Mouse (Mus musculus) heart, embryonic 14.5 days (tissue): ENCODE measurements around the gene Clip2. TPM values are rescaled to one million over a fixed set of nuclear protein-coding genes. Genes with fewer than 3 reads are reported as not detected.
A peak's percentile ranks its signal among the peaks of the same experiment; 100 is the strongest.

Experiments used
- ATAC-seq: fragments of 200-750 bp; cut with Nextera tagmentation; 2 replicates; pipeline ENCODE4 v1.8.0; 2017; ENCODE audit warnings: low read depth, moderate TSS enrichment; ENCODE audit not compliant: insufficient number of reproducible peaks, insufficient read depth, low FRiP score
- H3K27ac ChIP-seq, 2 experiments: fragments of 200-500 bp in 1 of 2; fragments of 300-500 bp in 1 of 2; sonication (generic) in 1 of 2; replicated peaks in 1 of 2; 2 replicates each; pipeline ENCODE4 v1.5.1; 2012 to 2014; ENCODE audit warnings: low read depth in 2 of 2, low read length in 2 of 2, control low read depth in 1 of 2, mild to moderate bottlenecking in 1 of 2, mixed read lengths in 1 of 2; ENCODE audit not compliant: control insufficient read depth in 1 of 2, insufficient read depth in 1 of 2
- H3K27me3 ChIP-seq: fragments of 300-500 bp; sonication (generic); 2 replicates; pipeline ENCODE4 v1.6.1; 2014; ENCODE audit warnings: mild to moderate bottlenecking, low read length, control low read depth; ENCODE audit not compliant: control insufficient read depth, insufficient read depth
- H3K36me3 ChIP-seq: fragments of 300-500 bp; sonication (generic); 2 replicates; pipeline ENCODE4 v1.6.1; 2014; ENCODE audit warnings: mild to moderate bottlenecking, control low read depth, low read length, mixed read lengths; ENCODE audit not compliant: control insufficient read depth, insufficient read depth
- H3K4me1 ChIP-seq, 2 experiments: fragments of 200-500 bp in 1 of 2; fragments of 300-500 bp in 1 of 2; sonication (generic) in 1 of 2; 2 replicates each; pipeline ENCODE4 v1.6.1; 2012 to 2014; ENCODE audit warnings: low read length in 2 of 2, control low read depth in 1 of 2, mixed read lengths in 1 of 2; ENCODE audit not compliant: control insufficient read depth in 2 of 2, insufficient read depth in 2 of 2
- H3K4me2 ChIP-seq: fragments of 300-500 bp; sonication (generic); 2 replicates; pipeline ENCODE4 v1.6.1; 2014; ENCODE audit warnings: mild to moderate bottlenecking, low read length
- H3K4me3 ChIP-seq, 2 experiments: fragments of 200-500 bp in 1 of 2; fragments of 300-500 bp in 1 of 2; sonication (generic) in 1 of 2; 2 replicates each; pipeline ENCODE4 v1.5.1; 2012 to 2014; ENCODE audit warnings: low read length in 2 of 2, mild to moderate bottlenecking in 2 of 2, control low read depth in 1 of 2, low read depth in 1 of 2, moderate library complexity in 1 of 2; ENCODE audit not compliant: control insufficient read depth in 1 of 2, insufficient read depth in 1 of 2
- H3K9ac ChIP-seq: fragments of 300-500 bp; sonication (generic); 2 replicates; pipeline ENCODE4 v1.6.1; 2014; ENCODE audit warnings: mild to moderate bottlenecking, low read length
- H3K9me3 ChIP-seq: fragments of 300-500 bp; sonication (generic); 2 replicates; pipeline ENCODE4 v1.6.1; 2016; ENCODE audit warnings: low read length, control low read depth; ENCODE audit not compliant: control insufficient read depth
- WGBS: fragments of 180-500 bp; shearing (Covaris S2); extraction: QIAGEN DNeasy Blood & Tissue Kit; methylation state at CpG from one replicate; pipeline ENCODE4 v1.1.7; 2014; 5-methylcytosine and 5-hydroxymethylcytosine counted together
- polyA plus RNA-seq: library from polyadenylated mRNA; unstranded; fragments of >200 nt; fragmentation: Nextera tagmentation; extraction: Ambion mirVana; gene quantifications from 2 replicates; pipeline ENCODE4 v1.2.1, GENCODE M21; 2014

The Clip2 gene
- polyA plus RNA-seq: 1.2 and 1.9 TPM in 2 replicates

- Histone ChIP-seq H3K4me2 (peak within 1 kb of the TSS; percentile 78), H3K9me3 (no peaks in the 10 kb centered on the region), H3K4me3 (peak within 1 kb of the TSS; percentile 73 to 86), H3K27ac (peak within 1 kb of the TSS; percentile 89 to 90), H3K9ac (peak within 1 kb of the TSS; percentile 77), H3K27me3 (no peaks in the 10 kb centered on the region), H3K36me3 (no peaks in the 10 kb centered on the region), H3K4me1 (peaks cover 7 to 16% of the 10 kb centered on the region in 2 experiments)
- peak; percentile 95 for ATAC-seq
- 1% methylated on average over 59 of the region's 61 CpGs for WGBS
These were observed at the start of gene Clip2 for GRCm38 (mm10) chr5:134552110-134552972. Clip2 (minus strand) TSS chr5:134552434.

GRCm38 (mm10) chr5:134597711-134598110, 45.5 kb upstream of the Clip2 start:
- Histone ChIP-seq H3K4me2 (no peak overlapping the region), H3K4me3 (no peak overlapping the region), H3K9me3 (no peaks in the 10 kb centered on the region), H3K27ac (no peak overlapping the region), H3K4me1 (no peaks in the 10 kb centered on the region), H3K27me3 (no peaks in the 10 kb centered on the region), H3K36me3 (peaks cover 74% of the 10 kb centered on the region), H3K9ac (no peak overlapping the region)
- no peak for ATAC-seq
- 78% methylated on average over 10 of the region's 10 CpGs for WGBS

- no peaks in the 10 kb centered on the region for H3K27me3 ChIP-seq
- no peak overlapping the region for H3K4me3 ChIP-seq
- H3K4me1 ChIP-seq: no peaks in the 10 kb centered on the region
- H3K9me3 ChIP-seq: no peaks in the 10 kb centered on the region
- 64% methylated on average over 9 of the region's 9 CpGs for WGBS
- peaks cover 88% of the 10 kb centered on the region for H3K36me3 ChIP-seq
- H3K4me2 ChIP-seq: no peak overlapping the region
- H3K27ac ChIP-seq: no peak overlapping the region
- no peak overlapping the region for H3K9ac ChIP-seq
- no peak for ATAC-seq
These were observed 40.9 kb upstream of the Clip2 start for GRCm38 (mm10) chr5:134593093-134593492.

GRCm38 (mm10) chr5:134592026-134592581, 39.9 kb upstream of the Clip2 start:
- ATAC-seq: no peak
- H3K9ac ChIP-seq: no peak overlapping the region
- H3K36me3 ChIP-seq: peaks cover 82% of the 10 kb centered on the region
- H3K27ac ChIP-seq: no peak overlapping the region
- no peak overlapping the region for H3K4me3 ChIP-seq
- 65% methylated on average over 11 of the region's 11 CpGs for WGBS
- no peak overlapping the region for H3K4me2 ChIP-seq
- H3K27me3 ChIP-seq: no peaks in the 10 kb centered on the region
- H3K9me3 ChIP-seq: no peaks in the 10 kb centered on the region
- no peaks in the 10 kb centered on the region for H3K4me1 ChIP-seq

- Histone ChIP-seq H3K4me1 (no peaks in the 10 kb centered on the region), H3K27ac (no peak overlapping the region), H3K36me3 (peaks cover 65% of the 10 kb centered on the region), H3K9me3 (no peaks in the 10 kb centered on the region), H3K9ac (no peak overlapping the region), H3K27me3 (no peaks in the 10 kb centered on the region), H3K4me3 (no peak overlapping the region), H3K4me2 (no peak overlapping the region)
- ATAC-seq: no peak
- WGBS: 92% methylated on average over 3 of the region's 3 CpGs
These were observed 37.7 kb upstream of the Clip2 start for GRCm38 (mm10) chr5:134589900-134590299.

GRCm38 (mm10) chr5:134584798-134585197, 32.6 kb upstream of the Clip2 start:
- H3K27ac ChIP-seq: no peak overlapping the region
- no peak overlapping the region for H3K4me2 ChIP-seq
- no peaks in the 10 kb centered on the region for H3K27me3 ChIP-seq
- peaks cover 18% of the 10 kb centered on the region for H3K36me3 ChIP-seq
- no peak for ATAC-seq
- whole genome bisulfite sequencing: 87% methylated on average over 5 of the region's 5 CpGs
- H3K9ac ChIP-seq: no peak overlapping the region
- H3K9me3 ChIP-seq: no peaks in the 10 kb centered on the region
- no peak overlapping the region for H3K4me3 ChIP-seq
- H3K4me1 ChIP-seq: peaks cover 2 to 9% of the 10 kb centered on the region in 2 experiments; a peak in 3 of 4 replicates

GRCm38 (mm10) chr5:134583884-134584213, 31.6 kb upstream of the Clip2 start:
- peak overlapping the region; percentile 87; the same call in 1 of the 2 replicates for H3K4me2 ChIP-seq

More at GRCm38 (mm10) chr5:134583884-134584213, 31.6 kb upstream of the Clip2 start:
- peaks cover 15% of the 10 kb centered on the region for H3K36me3 ChIP-seq
- H3K4me3 ChIP-seq: no peak overlapping the region
- WGBS: 79% methylated on average over 3 of the region's 3 CpGs
- no peaks in the 10 kb centered on the region for H3K9me3 ChIP-seq
- no peak overlapping the region for H3K27ac ChIP-seq
- H3K4me1 ChIP-seq: peaks cover 2 to 9% of the 10 kb centered on the region in 2 experiments; a peak in 3 of 4 replicates
- no peaks in the 10 kb centered on the region for H3K27me3 ChIP-seq
- no peak overlapping the region for H3K9ac ChIP-seq
- no peak for ATAC-seq
